Mouse (Mus musculus) spleen, adult 2 months (tissue): ENCODE results near the gene Jsrp1. TPM values are rescaled to one million over a fixed set of nuclear protein-coding genes. Genes with fewer than 3 reads are reported as not detected.

Source experiments
- DNase-seq, 2 experiments: peaks; one replicate each; pipeline versions ENCODE4 v3.0.0 to v3.0.0-alpha.2; 2012 to 2021; ENCODE audit warnings: low spot score in 2 of 2, low read depth in 1 of 2
- H3K27ac ChIP-seq: fragments of 200-500 bp; 2 replicates; pipeline ENCODE4 v1.5.1; 2012; ENCODE audit warnings: low read length, inconsistent platforms; ENCODE audit not compliant: insufficient read depth
- H3K27me3 ChIP-seq: fragments of 200-500 bp; 2 replicates; pipeline ENCODE4 v1.6.1; 2012; ENCODE audit warnings: mild to moderate bottlenecking, moderate library complexity, low read length, inconsistent platforms; ENCODE audit not compliant: control insufficient read depth, insufficient read depth
- H3K36me3 ChIP-seq: fragments of 200-500 bp; 2 replicates; pipeline ENCODE4 v1.6.1; 2012; ENCODE audit warnings: mild to moderate bottlenecking, low read length, inconsistent platforms; ENCODE audit not compliant: control insufficient read depth, insufficient read depth
- H3K4me1 ChIP-seq: fragments of 200-500 bp; 2 replicates; pipeline ENCODE4 v1.6.1; 2011; ENCODE audit warnings: inconsistent platforms; ENCODE audit not compliant: control insufficient read depth, insufficient read depth, insufficient read length
- H3K4me3 ChIP-seq: fragments of 200-500 bp; 2 replicates; pipeline ENCODE4 v1.5.1; 2011; ENCODE audit warnings: mild to moderate bottlenecking, inconsistent platforms; ENCODE audit not compliant: insufficient read depth, insufficient read length; ENCODE audit errors: extremely low read depth
- CTCF ChIP-seq: fragments of 200-500 bp; IDR thresholded peaks from 2 replicates; pipeline ENCODE4 v1.5.1; 2011; ENCODE audit warnings: mild to moderate bottlenecking, inconsistent platforms; ENCODE audit not compliant: insufficient read depth, insufficient read length, insufficient replicate concordance; ENCODE audit errors: extremely low read depth
- POLR2A ChIP-seq: fragments of 200-500 bp; IDR thresholded peaks from 2 replicates; pipeline ENCODE4 v1.6.1; 2011; ENCODE audit warnings: low read depth, low read length, inconsistent platforms
- WGBS: fragments of 180-500 bp; shearing (Covaris S2); methylation state at CpG from one replicate; pipeline ENCODE4 v1.1.7; 2018; 5-methylcytosine and 5-hydroxymethylcytosine counted together
- polyA plus RNA-seq: library from polyadenylated mRNA; depleted of rRNA; stranded (reverse); fragments of >200 nt; gene quantifications from 2 replicates; pipeline ENCODE4 v1.2.3, GENCODE M21; 2012

Gene Jsrp1
- polyA plus RNA-seq, 1 experiment: not detected

GRCm38 (mm10) chr10:80805322-80805721 is 8.0 kb downstream of the Jsrp1 start:
- 93% methylated on average over 5 of the region's 5 CpGs for WGBS
- TF ChIP-seq POLR2A (no peak), CTCF (no peak)
- DNase-seq: no peak

GRCm38 (mm10) chr10:80804916-80805315 is 8.4 kb downstream of the Jsrp1 start, which contains the start of gene Amh:
Gene Amh (plus strand): TSS chr10:80805243.
- Histone ChIP-seq H3K27ac (no peak within 1 kb of the TSS), H3K4me3 (no peak within 1 kb of the TSS), H3K36me3 (peaks cover 33% of the 10 kb centered on the region), H3K4me1 (peaks cover 13% of the 10 kb centered on the region), H3K27me3 (peaks cover 12% of the 10 kb centered on the region)
- TF ChIP-seq CTCF (no peak), POLR2A (no peak)
- WGBS: 87% methylated on average over 6 of the region's 6 CpGs
- no peak for DNase-seq

More at GRCm38 (mm10) chr10:80805322-80805721, 8.0 kb downstream of the Jsrp1 start:
- Histone ChIP-seq H3K36me3 (peaks cover 33% of the 10 kb centered on the region), H3K27me3 (peaks cover 14% of the 10 kb centered on the region), H3K4me1 (peaks cover 11% of the 10 kb centered on the region), H3K4me3 (no peak overlapping the region), H3K27ac (no peak overlapping the region)

- 100% methylated on average over 2 of the region's 2 CpGs for WGBS
- no peak overlapping the region for H3K27ac ChIP-seq
- H3K27me3 ChIP-seq: peaks cover 11% of the 10 kb centered on the region
- no peak overlapping the region for H3K4me3 ChIP-seq
- peaks cover 33% of the 10 kb centered on the region for H3K36me3 ChIP-seq
- H3K4me1 ChIP-seq: peaks cover 13% of the 10 kb centered on the region
- no peak for TF ChIP-seq CTCF
- DNase-seq: no peak
These were observed 9.0 kb downstream of the Jsrp1 start for GRCm38 (mm10) chr10:80804340-80804739.

- TF ChIP-seq POLR2A: no peak
- TF ChIP-seq CTCF: no peak
- 91% methylated on average over 3 of the region's 3 CpGs for WGBS
- no peak overlapping the region for H3K4me3 ChIP-seq
- peaks cover 33% of the 10 kb centered on the region for H3K36me3 ChIP-seq
- H3K27me3 ChIP-seq: no peaks in the 10 kb centered on the region
- no peak for DNase-seq
- no peak overlapping the region for H3K27ac ChIP-seq
- H3K4me1 ChIP-seq: peaks cover 13% of the 10 kb centered on the region
These were observed 10.3 kb downstream of the Jsrp1 start for GRCm38 (mm10) chr10:80802996-80803395.

DNA sequence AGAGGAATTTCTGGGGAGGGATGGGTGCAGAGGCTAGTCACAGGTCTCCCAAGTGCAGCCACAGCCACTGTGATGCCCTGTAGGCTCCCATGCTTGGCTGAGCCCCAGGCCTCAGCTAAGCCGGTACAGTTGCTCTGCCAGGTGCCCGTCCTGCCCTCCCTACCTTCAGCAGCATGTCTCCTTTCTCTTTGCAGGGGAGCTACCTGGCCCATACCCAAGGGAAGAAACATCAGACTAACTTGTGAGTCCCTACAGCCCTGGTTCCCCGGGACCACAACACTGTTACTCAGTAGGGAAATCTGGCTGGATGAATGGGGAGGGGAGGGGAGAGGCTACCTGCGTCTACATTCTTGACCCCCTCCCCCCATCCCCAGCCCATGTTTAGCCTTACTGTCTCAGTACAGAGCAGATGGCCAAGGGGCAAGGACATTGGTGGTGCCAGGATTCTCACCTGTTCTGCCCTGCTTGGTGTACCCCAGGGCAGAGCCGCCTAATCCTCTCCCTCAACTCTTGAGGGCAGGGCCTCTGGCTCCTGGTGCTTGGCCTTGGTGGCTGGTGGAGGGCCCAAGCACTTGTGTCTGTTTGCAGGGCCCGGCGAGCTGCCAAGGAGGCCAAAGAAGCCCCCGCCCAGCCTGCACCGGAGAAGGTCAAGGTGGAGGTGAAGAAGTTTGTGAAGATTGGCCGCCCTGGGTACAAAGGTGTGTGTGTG is 10.9 kb downstream of the Jsrp1 start:
- no peak for DNase-seq
- Histone ChIP-seq H3K4me1 (peaks cover 13% of the 10 kb centered on the region), H3K4me3 (no peak overlapping the region), H3K27ac (no peak overlapping the region), H3K27me3 (no peaks in the 10 kb centered on the region), H3K36me3 (peaks cover 33% of the 10 kb centered on the region)
- 95% methylated on average over 10 of the region's 10 CpGs for WGBS
- TF ChIP-seq POLR2A (no peak), CTCF (no peak)

DNA sequence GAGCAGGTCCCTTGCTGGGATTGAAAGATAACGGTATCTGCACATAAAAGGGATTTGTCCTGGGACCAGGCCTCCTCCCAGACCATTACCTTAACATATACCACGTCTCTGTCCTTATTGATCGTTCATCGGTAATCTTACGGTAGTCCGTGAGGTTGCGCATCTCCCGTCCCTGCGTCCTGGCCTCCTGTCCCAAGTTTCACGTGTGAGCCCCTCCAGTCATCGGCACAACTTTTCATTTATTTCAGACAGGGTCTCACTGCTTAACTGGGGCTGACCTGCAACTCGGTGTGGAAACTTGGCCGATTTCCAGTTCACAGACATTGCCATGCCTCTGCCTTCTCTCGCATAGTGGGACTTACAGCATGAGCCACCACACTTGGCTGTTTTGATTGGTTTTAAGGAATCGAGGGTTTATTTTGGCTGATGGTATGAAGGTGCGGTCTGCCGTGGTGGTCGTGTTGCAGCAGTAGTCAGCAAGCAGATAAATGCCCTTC is 14.2 kb downstream of the Jsrp1 start:
- peak overlapping the region; percentile 82 for H3K27ac ChIP-seq
- no peak for DNase-seq
- no peak for TF ChIP-seq POLR2A
- TF ChIP-seq CTCF: no peak
- peaks cover 33% of the 10 kb centered on the region for H3K36me3 ChIP-seq
- peak overlapping the region; percentile 85 for H3K4me3 ChIP-seq
- H3K27me3 ChIP-seq: no peaks in the 10 kb centered on the region
- peaks cover 4% of the 10 kb centered on the region; the same call in 1 of the 2 replicates for H3K4me1 ChIP-seq
- WGBS: 2% methylated on average over 18 of the region's 18 CpGs
